Mouse (Mus musculus): Measurements from ENCODE around the gene Apob. TPM values are rescaled to one million over a fixed set of nuclear protein-coding genes. Genes with fewer than 3 reads are reported as not detected.

Apob gene
- 54.4 and 55.7 TPM in 2 replicates for polyA plus RNA-seq (2015; fragmentation: Nextera tagmentation; extraction: Ambion mirVana)

GRCm38 (mm10) chr12:7977466-7978189, at the start of gene Apob:
Gene Apob, plus strand, starts transcription at chr12:7977648.
- Histone ChIP-seq H3K9me3 (no peaks in the 10 kb centered on the region), H3K27ac (peak within 1 kb of the TSS; percentile 77), H3K9ac (peak within 1 kb of the TSS; percentile 56), H3K4me2 (replicated peaks) (peak within 1 kb of the TSS; percentile 39), H3K4me3 (replicated peaks) (peak within 1 kb of the TSS; percentile 42), H3K36me3 (no peaks in the 10 kb centered on the region), H3K27me3 (replicated peaks) (no peaks in the 10 kb centered on the region), H3K4me1 (replicated peaks) (0 out of 2 replicates have a peak, but pooled peaks cover 3% of the 10 kb centered on the region)
- ATAC-seq, result peak; percentile 88
- 55% methylated on average over 20 of the region's 20 CpGs for WGBS

- H3K9me3 ChIP-seq, result no peaks in the 10 kb centered on the region
- H3K27me3 ChIP-seq (replicated peaks), result no peaks in the 10 kb centered on the region
- no peak overlapping the region for H3K27ac ChIP-seq
- H3K4me2 ChIP-seq (replicated peaks), result no peak overlapping the region
- H3K9ac ChIP-seq, result no peak overlapping the region
- ATAC-seq, result no peak
- H3K36me3 ChIP-seq, result no peaks in the 10 kb centered on the region
- WGBS, result 61% methylated on average over 4 of the region's 4 CpGs
- no peak overlapping the region for H3K4me3 ChIP-seq (replicated peaks)
- H3K4me1 ChIP-seq (replicated peaks), result no peaks in the 10 kb centered on the region
Observed at GRCm38 (mm10) chr12:7932405-7932920, 45.0 kb upstream of the Apob start.

- no peak overlapping the region for H3K4me2 ChIP-seq (replicated peaks)
- ATAC-seq, result peak; percentile 90
Observed at GRCm38 (mm10) chr12:7950098-7950745, 27.2 kb upstream of the Apob start.

GRCm38 (mm10) chr12:7958851-7959250, 18.6 kb upstream of the Apob start:
- WGBS, result 69% methylated on average over 1 of the region's 1 CpGs
- no peaks in the 10 kb centered on the region for H3K36me3 ChIP-seq
- H3K4me1 ChIP-seq (replicated peaks), result 0 out of 2 replicates have a peak, but pooled peaks cover 2% of the 10 kb centered on the region
- no peaks in the 10 kb centered on the region for H3K27me3 ChIP-seq (replicated peaks)
- ATAC-seq, result no peak
- H3K9ac ChIP-seq, result no peak overlapping the region
- no peak overlapping the region for H3K4me2 ChIP-seq (replicated peaks)
- no peak overlapping the region for H3K4me3 ChIP-seq (replicated peaks)
- no peaks in the 10 kb centered on the region for H3K9me3 ChIP-seq
- H3K27ac ChIP-seq, result no peak overlapping the region

More at GRCm38 (mm10) chr12:7950098-7950745, 27.2 kb upstream of the Apob start:
- no peaks in the 10 kb centered on the region for H3K9me3 ChIP-seq
- 58% methylated on average over 9 of the region's 9 CpGs for WGBS
- no peaks in the 10 kb centered on the region for H3K36me3 ChIP-seq
- H3K27me3 ChIP-seq (replicated peaks), result no peaks in the 10 kb centered on the region
- H3K4me1 ChIP-seq (replicated peaks), result no peaks in the 10 kb centered on the region
- H3K4me3 ChIP-seq (replicated peaks), result no peak overlapping the region
- H3K9ac ChIP-seq, result no peak overlapping the region
- H3K27ac ChIP-seq, result peak overlapping the region; percentile 44; the same call in 1 of the 2 replicates

GRCm38 (mm10) chr12:7959310-7959918, 18.0 kb upstream of the Apob start:
- no peak for ATAC-seq
- no peaks in the 10 kb centered on the region for H3K36me3 ChIP-seq
- H3K4me3 ChIP-seq (replicated peaks), result no peak overlapping the region
- 0 out of 2 replicates have a peak, but pooled peaks cover 2% of the 10 kb centered on the region for H3K4me1 ChIP-seq (replicated peaks)
- H3K27me3 ChIP-seq (replicated peaks), result no peaks in the 10 kb centered on the region
- no peaks in the 10 kb centered on the region for H3K9me3 ChIP-seq
- no peak overlapping the region for H3K9ac ChIP-seq
- WGBS, result 84% methylated on average over 6 of the region's 6 CpGs
- no peak overlapping the region for H3K4me2 ChIP-seq (replicated peaks)
- H3K27ac ChIP-seq, result no peak overlapping the region

GRCm38 (mm10) chr12:7962314-7962927, 15.0 kb upstream of the Apob start:
- Histone ChIP-seq H3K4me2 (replicated peaks) (no peak overlapping the region), H3K36me3 (no peaks in the 10 kb centered on the region), H3K9me3 (no peaks in the 10 kb centered on the region), H3K4me1 (replicated peaks) (0 out of 2 replicates have a peak, but pooled peaks cover 2% of the 10 kb centered on the region), H3K9ac (no peak overlapping the region), H3K27ac (no peak overlapping the region), H3K4me3 (replicated peaks) (no peak overlapping the region), H3K27me3 (replicated peaks) (no peaks in the 10 kb centered on the region)
- peak; percentile 59 for ATAC-seq
- WGBS, result 37% methylated on average over 5 of the region's 5 CpGs

- Histone ChIP-seq H3K4me3 (replicated peaks) (no peak overlapping the region), H3K9me3 (no peaks in the 10 kb centered on the region), H3K4me1 (replicated peaks) (0 out of 2 replicates have a peak, but pooled peaks cover 2% of the 10 kb centered on the region), H3K27ac (no peak overlapping the region), H3K36me3 (no peaks in the 10 kb centered on the region), H3K27me3 (replicated peaks) (no peaks in the 10 kb centered on the region), H3K9ac (no peak overlapping the region), H3K4me2 (replicated peaks) (no peak overlapping the region)
- ATAC-seq, result no peak
- 86% methylated on average over 2 of the region's 2 CpGs for WGBS
Observed at GRCm38 (mm10) chr12:7967221-7967620, 10.2 kb upstream of the Apob start.

- no peak overlapping the region for H3K4me2 ChIP-seq (replicated peaks)
- no peak; the same call in 1 of the 2 replicates for ATAC-seq
Observed at GRCm38 (mm10) chr12:7970301-7970700, 7.1 kb upstream of the Apob start.

GRCm38 (mm10) chr12:7970817-7971216, 6.6 kb upstream of the Apob start:
- ATAC-seq, result no peak
- Histone ChIP-seq H3K27me3 (replicated peaks) (no peaks in the 10 kb centered on the region), H3K27ac (no peak overlapping the region), H3K4me2 (replicated peaks) (no peak overlapping the region), H3K9me3 (no peaks in the 10 kb centered on the region), H3K9ac (no peak overlapping the region), H3K4me1 (replicated peaks) (no peaks in the 10 kb centered on the region), H3K4me3 (replicated peaks) (no peak overlapping the region), H3K36me3 (no peaks in the 10 kb centered on the region)
- WGBS, result 42% methylated on average over 3 of the region's 3 CpGs

More at GRCm38 (mm10) chr12:7970301-7970700, 7.1 kb upstream of the Apob start:
- Histone ChIP-seq H3K27ac (no peak overlapping the region), H3K4me1 (replicated peaks) (no peaks in the 10 kb centered on the region), H3K4me3 (replicated peaks) (no peak overlapping the region), H3K9me3 (no peaks in the 10 kb centered on the region), H3K27me3 (replicated peaks) (no peaks in the 10 kb centered on the region), H3K36me3 (no peaks in the 10 kb centered on the region), H3K9ac (no peak overlapping the region)
- 71% methylated on average over 2 of the region's 2 CpGs for WGBS

- 94% methylated on average over 2 of the region's 2 CpGs for WGBS
Observed at GRCm38 (mm10) chr12:7971736-7972135, 5.7 kb upstream of the Apob start.

GRCm38 (mm10) chr12:7973773-7974322, 3.6 kb upstream of the Apob start:
- Histone ChIP-seq H3K27ac (no peak overlapping the region), H3K4me1 (replicated peaks) (0 out of 2 replicates have a peak, but pooled peaks cover 3% of the 10 kb centered on the region), H3K36me3 (no peaks in the 10 kb centered on the region), H3K4me3 (replicated peaks) (no peak overlapping the region), H3K9ac (no peak overlapping the region), H3K27me3 (replicated peaks) (no peaks in the 10 kb centered on the region), H3K4me2 (replicated peaks) (no peak overlapping the region), H3K9me3 (no peaks in the 10 kb centered on the region)
- ATAC-seq, result no peak
- 49% methylated on average over 5 of the region's 5 CpGs for WGBS

More at GRCm38 (mm10) chr12:7971736-7972135, 5.7 kb upstream of the Apob start:
- no peaks in the 10 kb centered on the region for H3K36me3 ChIP-seq
- no peaks in the 10 kb centered on the region for H3K9me3 ChIP-seq
- H3K4me3 ChIP-seq (replicated peaks), result no peak overlapping the region
- H3K4me2 ChIP-seq (replicated peaks), result no peak overlapping the region
- no peaks in the 10 kb centered on the region for H3K27me3 ChIP-seq (replicated peaks)
- no peaks in the 10 kb centered on the region for H3K4me1 ChIP-seq (replicated peaks)
- no peak overlapping the region for H3K9ac ChIP-seq
- no peak for ATAC-seq
- H3K27ac ChIP-seq, result no peak overlapping the region

Data from intestine, embryonic 15.5 days (tissue).